Mouse (Mus musculus) forelimb bud, embryonic 11.5 days (tissue): ENCODE measurements around the gene Trank1.
A peak's percentile ranks its signal among the peaks of the same experiment; 100 is the strongest.

Experiments used
- DNase-seq: peaks from one replicate; pipeline ENCODE4 v3.0.0-alpha.2; 2012; ENCODE audit warnings: low read depth, low spot score

Trank1 gene

GRCm38 (mm10) chr9:111302196-111302831 is 9.2 kb upstream of the Trank1 start:
- no peak for DNase-seq

GRCm38 (mm10) chr9:111304036-111304435 is 7.5 kb upstream of the Trank1 start:
- DNase-seq = no peak

- no peak for DNase-seq
These were observed 5.4 kb upstream of the Trank1 start for GRCm38 (mm10) chr9:111306142-111306541.

GRCm38 (mm10) chr9:111311843-111312441 is 403 bp downstream of the Trank1 start:
- DNase-seq = no peak

- no peak for DNase-seq
These were observed 1.1 kb downstream of the Trank1 start for GRCm38 (mm10) chr9:111312442-111313141.

- no peak for DNase-seq
These were observed 1.8 kb downstream of the Trank1 start for GRCm38 (mm10) chr9:111313299-111313698.

- no peak for DNase-seq
These were observed 2.3 kb downstream of the Trank1 start for GRCm38 (mm10) chr9:111313793-111314192.

- peak; percentile 58 for DNase-seq
These were observed 2.7 kb downstream of the Trank1 start for GRCm38 (mm10) chr9:111314219-111314618.

- DNase-seq = no peak
These were observed 9.4 kb downstream of the Trank1 start for GRCm38 (mm10) chr9:111320912-111321311.

GRCm38 (mm10) chr9:111324881-111325280 is 13.3 kb downstream of the Trank1 start:
- DNase-seq = no peak

- no peak for DNase-seq
These were observed 18.3 kb downstream of the Trank1 start for GRCm38 (mm10) chr9:111329881-111330280.

GRCm38 (mm10) chr9:111333790-111334189 is 22.3 kb downstream of the Trank1 start:
- no peak for DNase-seq

GRCm38 (mm10) chr9:111334555-111335164 is 23.1 kb downstream of the Trank1 start:
- no peak for DNase-seq

GRCm38 (mm10) chr9:111351233-111351632 is 39.7 kb downstream of the Trank1 start:
- DNase-seq = no peak

GRCm38 (mm10) chr9:111351641-111352040 is 40.1 kb downstream of the Trank1 start:
- no peak for DNase-seq

- no peak for DNase-seq
These were observed 41.1 kb downstream of the Trank1 start for GRCm38 (mm10) chr9:111352646-111353045.

- DNase-seq = no peak
These were observed 43.5 kb downstream of the Trank1 start for GRCm38 (mm10) chr9:111355041-111355440.

- DNase-seq = peak; percentile 44
These were observed 44.8 kb downstream of the Trank1 start for GRCm38 (mm10) chr9:111356386-111356785.

GRCm38 (mm10) chr9:111363656-111364055 is 52.1 kb downstream of the Trank1 start:
- DNase-seq = no peak

- no peak for DNase-seq
These were observed 56.2 kb downstream of the Trank1 start for GRCm38 (mm10) chr9:111367713-111368112.

GRCm38 (mm10) chr9:111372079-111372478 is 60.5 kb downstream of the Trank1 start:
- DNase-seq = no peak

- DNase-seq = no peak
These were observed 66.3 kb downstream of the Trank1 start for GRCm38 (mm10) chr9:111377868-111378267.
